Mouse (Mus musculus) heart, adult 2 months (tissue): Measurements from ENCODE around the gene Perm1.

ENCODE experiments used
- CTCF ChIP-seq: fragments of 200-600 bp; IDR thresholded peaks from 2 replicates; pipeline ENCODE4 v1.8.1; 2022; ENCODE audit warnings: antibody characterized with exemption, mild to moderate bottlenecking, moderate library complexity
- POLR2A ChIP-seq: fragments of 200-500 bp; IDR thresholded peaks from 2 replicates; pipeline ENCODE4 v1.6.1; 2011; ENCODE audit warnings: mild to moderate bottlenecking, low read depth, low read length, control low read depth; ENCODE audit not compliant: insufficient read depth

GRCm38 (mm10) chr4:156193906-156194305 lies 21.8 kb upstream of the Perm1 start:
- TF ChIP-seq CTCF (no peak), POLR2A (no peak)
